Mouse (Mus musculus) kidney, embryonic 14.5 days (tissue): Measurements from ENCODE around the gene Gskip. TPM values are rescaled to one million over a fixed set of nuclear protein-coding genes. Genes with fewer than 3 reads are reported as not detected.

Experiments used
- ATAC-seq: fragments of 200-750 bp; cut with Nextera tagmentation; 2 replicates; pipeline ENCODE4 v1.8.0; 2017; ENCODE audit warnings: moderate number of reproducible peaks, mild to moderate bottlenecking, moderate TSS enrichment, moderate library complexity; ENCODE audit not compliant: low FRiP score, low TSS enrichment
- H3K27ac ChIP-seq: fragments of 300-500 bp; sonication (generic); 2 replicates; pipeline ENCODE4 v1.5.1; 2014; ENCODE audit warnings: low read depth, mild to moderate bottlenecking, low read length, moderate library complexity, mixed read lengths
- H3K27me3 ChIP-seq: fragments of 300-500 bp; sonication (generic); 2 replicates; pipeline ENCODE4 v1.6.1; 2014; ENCODE audit warnings: mild to moderate bottlenecking, low read length; ENCODE audit not compliant: control insufficient read depth, insufficient read depth
- H3K36me3 ChIP-seq: fragments of 300-500 bp; sonication (generic); 2 replicates; pipeline ENCODE4 v1.6.1; 2014; ENCODE audit warnings: low read length, mixed read lengths; ENCODE audit not compliant: control insufficient read depth, insufficient read depth
- H3K4me1 ChIP-seq: fragments of 300-500 bp; sonication (generic); 2 replicates; pipeline ENCODE4 v1.6.1; 2014; ENCODE audit warnings: low read length, mixed read lengths; ENCODE audit not compliant: control insufficient read depth, insufficient read depth
- H3K4me2 ChIP-seq: fragments of 300-500 bp; sonication (generic); replicated peaks from 2 replicates; pipeline ENCODE4 v1.6.1; 2014; ENCODE audit warnings: low read depth, mild to moderate bottlenecking, low read length
- H3K4me3 ChIP-seq: fragments of 300-500 bp; sonication (generic); 2 replicates; pipeline ENCODE4 v1.5.1; 2014; ENCODE audit warnings: mild to moderate bottlenecking, low read length
- H3K9ac ChIP-seq: fragments of 300-500 bp; sonication (generic); 2 replicates; pipeline ENCODE4 v1.6.1; 2014; ENCODE audit warnings: low read depth, mild to moderate bottlenecking, low read length, moderate library complexity
- H3K9me3 ChIP-seq: fragments of 300-500 bp; sonication (generic); 2 replicates; pipeline ENCODE4 v1.6.1; 2016; ENCODE audit warnings: low read length; ENCODE audit not compliant: control insufficient read depth
- WGBS: fragments of 180-500 bp; shearing (Covaris S2); extraction: QIAGEN DNeasy Blood & Tissue Kit; methylation state at CpG from one replicate; pipeline ENCODE4 v1.1.7; 2014; 5-methylcytosine and 5-hydroxymethylcytosine counted together
- polyA plus RNA-seq: library from polyadenylated mRNA; unstranded; fragments of >200 nt; fragmentation: Nextera tagmentation; extraction: Ambion mirVana; gene quantifications from 2 replicates; pipeline ENCODE4 v1.2.1, GENCODE M21; 2014

Gskip gene
- polyA plus RNA-seq, 1 experiment from 2014 or later, result 29.6 TPM

DNA sequence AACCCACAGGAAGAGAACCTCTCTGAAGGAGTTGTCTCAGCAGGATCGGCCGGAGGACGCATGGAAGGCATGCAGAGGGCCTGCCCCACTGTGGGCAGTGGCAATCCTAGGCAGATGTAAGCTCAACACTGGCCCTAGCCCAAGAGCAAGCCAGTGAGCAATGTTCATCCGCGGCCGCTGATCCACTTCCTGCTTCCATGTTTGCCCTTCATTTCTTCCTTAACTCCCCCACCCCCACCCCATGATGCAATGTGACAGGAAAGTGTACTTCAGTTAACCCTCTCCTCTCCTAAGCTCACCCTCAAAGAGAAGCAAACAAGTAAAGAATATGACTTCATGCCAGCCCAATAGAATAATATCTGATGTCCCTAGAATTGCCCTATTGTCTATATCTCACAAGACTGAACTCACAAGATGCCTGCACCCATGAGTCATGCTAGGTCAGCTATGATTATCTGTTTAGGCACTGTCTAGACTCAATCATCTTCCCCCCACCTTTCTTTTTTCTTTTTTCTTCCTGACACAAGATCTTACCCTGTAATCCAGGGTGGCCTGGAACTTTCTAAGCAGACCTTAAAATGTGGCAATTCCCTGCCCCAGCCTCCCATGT is 46.3 kb downstream of the Gskip start:
- Histone ChIP-seq H3K9ac (no peak overlapping the region), H3K4me1 (no peaks in the 10 kb centered on the region), H3K27me3 (no peaks in the 10 kb centered on the region), H3K4me3 (no peak overlapping the region), H3K9me3 (no peaks in the 10 kb centered on the region), H3K27ac (no peak overlapping the region), H3K36me3 (no peaks in the 10 kb centered on the region), H3K4me2 (no peak overlapping the region)
- 80% methylated on average over 6 of the region's 6 CpGs for WGBS
- no peak for ATAC-seq

GRCm38 (mm10) chr12:105733370-105734159 is 48.9 kb downstream of the Gskip start:
- no peak overlapping the region for H3K4me3 ChIP-seq
- 73% methylated on average over 9 of the region's 9 CpGs for WGBS
- no peaks in the 10 kb centered on the region for H3K4me1 ChIP-seq
- H3K36me3 ChIP-seq, result no peaks in the 10 kb centered on the region
- H3K4me2 ChIP-seq, result no peak overlapping the region
- no peaks in the 10 kb centered on the region for H3K9me3 ChIP-seq
- ATAC-seq, result no peak
- H3K27me3 ChIP-seq, result no peaks in the 10 kb centered on the region
- H3K9ac ChIP-seq, result no peak overlapping the region
- no peak overlapping the region for H3K27ac ChIP-seq

GRCm38 (mm10) chr12:105735226-105735888 is 50.7 kb downstream of the Gskip start:
- Histone ChIP-seq H3K27ac (no peak overlapping the region), H3K4me2 (no peak overlapping the region), H3K4me3 (no peak overlapping the region), H3K9ac (no peak overlapping the region), H3K4me1 (no peaks in the 10 kb centered on the region), H3K36me3 (no peaks in the 10 kb centered on the region), H3K9me3 (no peaks in the 10 kb centered on the region), H3K27me3 (no peaks in the 10 kb centered on the region)
- 67% methylated on average over 7 of the region's 7 CpGs for WGBS
- ATAC-seq, result no peak

- no peak for ATAC-seq
These were observed 51.2 kb downstream of the Gskip start for GRCm38 (mm10) chr12:105735889-105736251.

DNA sequence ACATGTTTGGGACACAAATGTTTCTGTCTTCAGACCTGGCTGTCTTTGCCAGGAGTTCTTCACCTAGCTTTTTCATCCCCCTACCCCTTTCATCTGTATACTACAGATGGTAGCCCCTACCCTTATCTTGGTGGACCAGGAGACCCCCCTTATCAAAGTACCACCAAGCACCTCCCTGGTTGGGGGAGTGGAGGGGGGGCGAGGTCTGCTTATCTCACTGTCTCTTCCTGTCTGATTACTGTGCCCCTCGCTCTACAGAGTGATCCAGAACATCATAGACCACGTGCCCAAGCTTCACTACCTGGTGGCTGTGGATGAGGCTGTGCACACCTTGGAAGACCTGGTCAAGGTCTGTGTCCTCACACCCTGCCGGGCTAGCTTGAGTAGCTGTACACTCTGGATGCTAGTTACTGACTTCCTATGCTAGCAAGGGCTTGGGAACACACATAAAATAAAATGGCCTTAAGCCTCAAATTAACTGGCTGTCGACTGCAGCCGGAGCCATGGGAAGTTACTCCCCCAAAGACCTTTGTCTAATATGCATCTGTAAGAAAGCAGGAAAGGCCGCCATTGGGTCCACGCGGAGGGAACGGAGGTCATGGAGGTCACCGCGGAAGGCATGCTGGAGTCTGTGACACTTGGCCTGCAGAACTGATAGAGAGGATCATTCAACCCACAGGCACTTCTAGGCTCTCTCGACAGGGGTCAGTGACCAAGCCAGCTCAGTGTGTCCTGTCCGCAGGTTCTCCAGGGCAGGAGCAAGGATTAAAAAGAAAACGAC is 53.9 kb downstream of the Gskip start:
- Histone ChIP-seq H3K4me3 (no peak overlapping the region), H3K4me2 (no peak overlapping the region), H3K27me3 (no peaks in the 10 kb centered on the region), H3K9me3 (no peaks in the 10 kb centered on the region), H3K9ac (no peak overlapping the region), H3K27ac (no peak overlapping the region), H3K36me3 (no peaks in the 10 kb centered on the region), H3K4me1 (no peaks in the 10 kb centered on the region)
- ATAC-seq, result no peak
- 51% methylated on average over 15 of the region's 15 CpGs for WGBS

More at GRCm38 (mm10) chr12:105735889-105736251, 51.2 kb downstream of the Gskip start:
- no peak overlapping the region for H3K4me2 ChIP-seq
- no peaks in the 10 kb centered on the region for H3K36me3 ChIP-seq
- H3K27me3 ChIP-seq, result no peaks in the 10 kb centered on the region
- no peaks in the 10 kb centered on the region for H3K9me3 ChIP-seq
- H3K4me1 ChIP-seq, result no peaks in the 10 kb centered on the region
- no peak overlapping the region for H3K4me3 ChIP-seq
- no peak overlapping the region for H3K9ac ChIP-seq
- H3K27ac ChIP-seq, result no peak overlapping the region
- WGBS, result 86% methylated on average over 6 of the region's 6 CpGs

DNA sequence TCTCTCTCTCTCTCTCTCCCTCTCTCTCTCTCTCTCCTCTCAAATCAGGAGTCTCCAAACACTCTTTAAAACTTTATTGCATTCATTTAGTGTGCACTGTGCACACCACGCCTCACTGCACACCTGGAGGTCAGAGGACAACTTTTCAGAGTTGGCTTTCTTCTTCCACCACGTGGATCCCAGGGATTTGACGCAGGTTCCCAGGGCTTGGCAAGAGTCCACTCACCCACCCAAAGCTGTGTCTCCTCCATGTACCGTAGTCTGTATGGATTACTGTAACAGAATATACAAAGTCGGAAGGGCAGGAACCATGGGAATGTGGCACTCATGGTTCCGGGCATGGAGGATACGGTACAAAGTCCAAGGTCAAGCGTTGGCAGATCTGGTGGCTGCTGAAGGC is 55.0 kb downstream of the Gskip start:
- Histone ChIP-seq H3K27ac (no peak overlapping the region), H3K4me3 (no peak overlapping the region), H3K4me2 (no peak overlapping the region), H3K9me3 (no peaks in the 10 kb centered on the region), H3K27me3 (no peaks in the 10 kb centered on the region), H3K9ac (no peak overlapping the region), H3K36me3 (no peaks in the 10 kb centered on the region), H3K4me1 (no peaks in the 10 kb centered on the region)
- 83% methylated on average over 8 of the region's 8 CpGs for WGBS
- ATAC-seq, result no peak

- H3K4me1 ChIP-seq, result no peaks in the 10 kb centered on the region
- no peaks in the 10 kb centered on the region; the same call in 1 of the 2 replicates for H3K9me3 ChIP-seq
- H3K9ac ChIP-seq, result no peak overlapping the region
- no peak overlapping the region for H3K4me2 ChIP-seq
- 82% methylated on average over 5 of the region's 5 CpGs for WGBS
- H3K27ac ChIP-seq, result no peak overlapping the region
- no peaks in the 10 kb centered on the region; the same call in 1 of the 2 replicates for H3K27me3 ChIP-seq
- H3K4me3 ChIP-seq, result no peak overlapping the region
- no peaks in the 10 kb centered on the region for H3K36me3 ChIP-seq
- ATAC-seq, result no peak
These were observed 63.5 kb downstream of the Gskip start for GRCm38 (mm10) chr12:105748114-105748513.
